Mouse (Mus musculus) regulatory T cell (primary cell): ENCODE data around the gene Smu1.
"Not testable (repeated sequence)": the region's sequence is repeated elsewhere in the genome, so short reads cannot be mapped to it uniquely, and the experiment has no call there.

Experiments
- in situ Hi-C: fragments of 300-600 bp; cut with MboI, MseI; formaldehyde crosslinking; loops from one replicate; pipeline ENCODE4 v1.15.1; 2025; ENCODE audit warnings: high pct_unique_total_duplicates

Smu1 gene

DNA sequence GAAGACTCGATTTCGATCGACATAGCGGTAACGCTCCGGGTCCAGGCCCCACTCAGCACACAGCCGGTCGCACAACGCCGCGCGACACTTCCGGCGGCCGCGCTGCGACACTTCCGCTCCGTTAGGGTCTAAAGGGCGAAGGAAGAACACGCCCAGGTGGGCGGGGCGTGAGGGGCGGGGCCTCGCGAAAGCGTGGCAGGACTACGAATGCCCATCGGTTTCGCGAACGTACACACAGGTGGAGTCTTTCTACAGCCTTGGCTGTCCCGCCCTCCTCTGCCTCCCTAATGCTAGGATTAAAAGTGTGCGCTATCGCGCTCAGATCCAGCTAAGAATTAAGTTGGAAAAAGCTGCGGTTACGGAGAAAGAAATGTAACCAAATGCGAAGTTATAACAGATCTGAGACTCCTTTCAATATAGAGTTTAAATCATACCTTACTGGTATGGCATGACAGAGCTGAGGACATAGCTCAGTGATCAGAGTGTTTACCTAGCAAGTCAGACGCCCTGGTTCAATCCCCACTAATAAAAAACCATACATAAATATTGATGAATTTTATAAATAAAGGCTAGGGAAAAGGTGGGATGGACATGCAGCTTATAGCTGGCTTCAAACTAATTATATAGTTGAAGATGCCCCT, at the start of gene Smu1:
Smu1 (minus strand) TSS at position 144 of the 641 bp plus-strand sequence.
- in situ Hi-C loops, result no loop called here

DNA sequence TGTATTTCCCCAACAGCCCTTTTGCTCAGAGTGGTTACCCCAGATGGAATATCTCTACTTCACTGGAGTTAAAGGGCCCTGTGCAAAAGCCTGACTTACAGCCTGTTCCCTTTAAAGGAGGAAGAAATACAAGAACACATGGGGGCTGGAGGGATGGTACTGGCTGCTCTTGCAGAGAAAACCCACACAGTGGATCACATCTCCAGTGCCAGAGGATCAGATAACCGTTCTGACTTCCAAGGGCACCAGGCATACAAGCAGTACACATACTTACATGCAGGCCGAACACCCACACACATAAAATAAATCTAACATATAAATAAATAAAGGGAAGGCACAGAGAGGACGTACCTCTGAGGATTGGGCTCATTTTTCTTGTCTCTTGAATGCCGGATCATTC, 49.7 kb upstream of the Smu1 start:
- in situ Hi-C loops, result no loop called here

DNA sequence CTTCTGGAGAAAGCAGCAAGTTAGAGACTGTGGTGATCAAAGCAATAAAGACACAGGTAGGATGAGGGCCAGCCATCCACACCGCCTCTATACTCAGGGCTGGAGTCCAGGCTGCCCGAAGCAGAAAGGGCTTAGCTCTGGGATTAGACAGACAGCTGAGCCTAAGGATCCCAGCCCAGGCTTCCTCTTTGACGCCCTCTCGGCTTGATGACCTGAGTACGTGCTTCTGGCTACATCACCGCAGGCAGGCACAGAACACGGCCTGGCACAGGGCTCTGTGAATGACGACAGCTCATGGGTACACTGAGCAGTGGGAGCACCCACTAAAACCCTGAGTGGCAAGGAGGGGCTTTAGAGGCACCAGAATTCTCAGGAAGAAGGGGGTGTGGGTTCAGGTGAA, 47.7 kb upstream of the Smu1 start:
- in situ Hi-C loops, result no loop called here

DNA sequence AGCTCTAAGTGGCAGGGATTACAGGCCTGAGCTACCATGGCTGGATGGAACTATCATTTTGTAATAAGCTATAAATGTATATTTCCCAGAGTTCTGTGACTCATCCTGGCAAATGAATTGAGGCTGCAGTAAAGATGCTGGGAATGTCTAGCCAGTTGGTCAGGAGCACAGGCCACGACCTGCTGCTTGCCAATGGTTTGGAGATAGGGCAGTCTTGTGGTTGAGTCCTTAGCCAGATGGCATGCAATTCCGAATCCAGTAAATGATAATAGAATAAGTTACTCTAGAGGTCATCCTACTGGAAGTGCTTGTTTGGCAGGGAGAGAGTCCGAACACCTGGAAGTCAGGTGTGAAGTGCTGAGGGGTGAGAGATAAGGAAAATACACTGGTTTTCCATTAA, 45.1 kb upstream of the Smu1 start:
- in situ Hi-C loops, result no loop called here

DNA sequence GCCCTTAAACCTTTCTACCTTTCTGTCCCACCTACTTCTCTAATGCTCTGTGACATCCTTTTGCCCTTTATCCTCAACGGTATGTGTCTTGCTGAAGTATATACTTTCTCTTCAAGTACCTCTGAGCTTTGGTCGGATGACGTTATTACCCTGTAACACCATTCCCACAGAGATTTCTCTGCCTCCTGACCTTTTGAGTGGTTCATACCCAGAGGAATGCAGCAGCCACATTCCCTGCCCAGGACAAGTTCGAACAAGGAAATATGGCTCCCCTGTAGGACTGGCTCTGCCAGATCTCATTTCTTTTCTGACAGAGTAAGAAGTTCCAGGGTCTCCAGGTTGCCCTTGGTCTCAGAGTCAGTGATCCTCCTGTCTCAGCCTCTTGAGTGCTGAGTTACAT, 44.2 kb upstream of the Smu1 start:
- in situ Hi-C loops, result no loop called here

DNA sequence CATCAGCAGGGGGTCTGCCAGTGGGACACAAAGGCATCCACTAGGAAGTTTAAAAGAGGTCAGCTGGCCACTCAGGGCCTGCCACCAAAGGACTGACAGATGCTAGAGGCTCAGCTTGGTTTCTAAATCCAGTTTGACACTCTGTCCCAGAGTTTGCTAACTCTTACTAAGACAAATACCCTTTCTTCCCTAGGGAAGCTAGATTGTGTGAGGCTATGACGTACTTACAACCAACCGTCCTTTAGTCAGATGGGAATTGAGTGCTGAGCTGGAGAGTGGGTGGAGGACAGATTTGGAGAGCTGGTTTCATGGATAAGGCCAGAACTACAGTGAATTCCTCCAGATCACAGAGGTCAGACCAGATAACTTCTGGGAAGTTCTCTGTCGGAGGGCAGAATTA, 43.1 kb upstream of the Smu1 start:
- in situ Hi-C loops, result no loop called here

DNA sequence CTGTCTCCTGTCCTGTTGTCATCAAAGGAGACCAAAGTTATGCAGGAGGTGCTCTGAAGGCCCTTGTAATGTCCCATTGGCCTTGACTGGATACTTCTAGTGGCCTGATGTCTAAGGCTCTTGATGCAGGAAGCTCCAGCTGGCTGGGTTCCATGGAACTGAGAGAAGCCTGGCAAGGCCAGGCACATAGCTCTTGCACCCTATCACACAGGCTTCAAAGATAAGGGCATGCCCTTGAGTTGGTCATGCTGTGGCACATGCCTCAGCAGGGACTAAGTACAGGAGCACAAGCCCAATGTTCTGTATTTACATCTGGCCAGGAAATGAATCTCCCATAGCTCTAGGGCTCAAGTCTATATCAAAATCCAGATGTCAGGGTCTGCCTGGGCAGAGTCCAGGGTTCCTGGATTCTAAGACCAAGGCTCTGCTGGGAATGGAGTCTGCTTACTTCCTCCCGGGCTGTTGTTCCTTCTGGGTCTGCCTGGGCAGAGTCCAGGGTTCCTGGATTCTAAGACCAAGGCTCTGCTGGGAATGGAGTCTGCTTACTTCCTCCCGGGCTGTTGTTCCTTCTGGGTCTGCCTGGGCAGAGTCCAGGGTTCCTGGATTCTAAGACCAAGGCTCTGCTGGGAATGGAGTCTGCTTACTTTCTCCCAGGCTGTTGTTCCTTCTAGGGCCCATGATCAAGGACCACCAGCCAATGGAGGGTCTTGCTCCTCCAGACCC, 41.3 kb upstream of the Smu1 start:
- in situ Hi-C loops, result not testable (repeated sequence)

DNA sequence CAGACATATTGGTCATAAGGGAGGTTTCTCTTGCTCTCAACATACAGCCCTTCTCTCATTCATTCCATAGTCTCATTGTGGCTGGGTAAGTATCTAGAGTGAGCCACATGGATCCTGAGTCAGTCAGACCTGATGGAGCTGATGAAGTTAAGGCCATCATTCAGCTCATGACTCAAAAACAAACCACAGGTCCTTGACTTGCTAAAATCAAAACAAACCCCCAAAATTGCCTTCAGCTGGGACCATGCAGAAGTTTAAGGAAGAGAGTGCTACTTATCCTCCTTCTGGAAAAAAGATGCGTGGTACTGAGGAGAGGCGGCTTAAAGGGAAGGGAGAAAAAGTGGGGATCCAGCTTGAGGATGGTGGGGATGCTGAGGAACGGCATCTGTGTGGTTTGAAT, 38.0 kb upstream of the Smu1 start:
- in situ Hi-C loops, result no loop called here

DNA sequence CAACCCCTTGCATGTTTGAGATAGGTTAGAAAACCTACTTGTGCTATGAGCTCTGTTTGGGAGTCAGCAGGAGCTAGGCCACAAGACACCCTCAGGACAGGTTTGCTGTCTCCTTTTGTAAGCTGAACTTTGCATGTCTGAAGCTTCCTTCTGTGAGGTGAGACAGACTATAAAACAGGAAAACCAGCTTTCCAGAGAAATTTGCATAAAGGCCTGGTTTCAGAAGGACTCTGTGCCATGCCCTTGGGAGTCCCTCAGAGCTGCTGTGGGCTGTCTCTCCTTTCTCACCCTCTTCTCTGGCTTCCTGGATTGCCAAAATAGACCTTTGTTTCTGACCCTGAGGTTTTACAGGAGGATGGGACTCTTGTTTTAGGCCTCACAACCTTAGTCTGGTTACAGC, 36.6 kb upstream of the Smu1 start:
- in situ Hi-C loops, result no loop called here

DNA sequence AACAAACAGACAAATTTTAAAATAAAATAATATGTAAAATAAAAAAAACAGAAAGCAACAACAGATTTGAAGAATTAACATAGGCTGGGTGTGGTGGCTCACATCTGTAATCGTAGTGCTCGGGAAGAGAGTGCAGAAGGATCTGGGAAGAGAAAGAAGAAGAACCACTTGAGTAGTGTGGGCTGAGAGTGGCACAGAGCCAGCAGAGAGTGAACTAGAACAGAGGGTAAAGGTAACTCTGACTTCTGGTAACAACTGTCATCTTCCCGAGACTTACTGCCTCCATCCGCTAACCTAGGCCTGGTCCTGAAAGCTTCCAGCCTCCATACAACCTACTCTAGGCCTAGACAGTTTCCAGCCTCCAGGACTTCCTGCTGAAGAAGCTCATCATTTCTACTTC, 33.5 kb upstream of the Smu1 start:
- in situ Hi-C loops, result no loop called here

DNA sequence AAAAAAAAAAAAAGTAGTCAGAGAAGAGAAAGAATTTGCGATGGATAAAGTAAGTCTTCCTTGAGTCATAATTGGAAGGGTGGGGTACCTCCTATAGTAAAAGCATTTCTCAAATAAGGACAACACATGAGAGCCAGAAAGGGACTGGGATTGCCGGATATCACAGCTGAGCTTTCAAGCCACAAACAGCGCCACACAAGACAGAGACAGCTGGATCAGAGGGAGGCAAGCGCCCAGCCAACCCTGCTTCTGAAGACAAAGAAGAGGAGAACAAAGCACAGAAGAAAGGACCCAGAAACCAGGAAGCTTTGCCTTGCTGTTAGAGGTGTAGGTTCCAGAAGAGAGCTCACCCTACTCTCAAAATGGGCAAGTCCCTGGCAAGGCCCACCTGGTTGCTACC, 28.9 kb upstream of the Smu1 start:
- in situ Hi-C loops, result no loop called here

DNA sequence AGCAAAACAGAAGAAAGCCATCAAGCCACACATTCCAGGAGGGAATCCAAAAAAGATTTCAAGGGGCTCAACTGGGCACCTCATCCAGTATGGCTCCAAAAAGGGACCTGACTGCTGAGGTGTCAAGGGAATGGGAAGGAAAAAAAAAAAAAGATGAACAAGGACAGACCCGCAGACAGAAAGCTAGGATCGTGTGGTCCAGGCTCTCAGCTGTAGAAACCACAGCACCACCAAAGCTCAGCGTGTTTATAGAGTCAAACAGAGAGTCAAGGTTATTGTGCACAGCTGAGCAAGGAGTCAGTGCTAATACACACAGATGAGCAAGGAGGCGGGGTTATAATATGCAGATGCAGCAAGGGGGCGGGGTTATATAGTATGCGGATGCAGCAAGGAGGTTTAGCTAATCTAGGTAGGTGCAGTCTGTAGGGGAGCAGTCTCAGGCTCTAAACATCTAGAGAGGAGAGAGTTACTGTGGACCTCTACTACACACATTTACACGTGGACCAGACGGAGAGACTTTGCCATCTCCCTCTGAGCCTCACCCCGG, 28.0 kb upstream of the Smu1 start:
- in situ Hi-C loops, result no loop called here

DNA sequence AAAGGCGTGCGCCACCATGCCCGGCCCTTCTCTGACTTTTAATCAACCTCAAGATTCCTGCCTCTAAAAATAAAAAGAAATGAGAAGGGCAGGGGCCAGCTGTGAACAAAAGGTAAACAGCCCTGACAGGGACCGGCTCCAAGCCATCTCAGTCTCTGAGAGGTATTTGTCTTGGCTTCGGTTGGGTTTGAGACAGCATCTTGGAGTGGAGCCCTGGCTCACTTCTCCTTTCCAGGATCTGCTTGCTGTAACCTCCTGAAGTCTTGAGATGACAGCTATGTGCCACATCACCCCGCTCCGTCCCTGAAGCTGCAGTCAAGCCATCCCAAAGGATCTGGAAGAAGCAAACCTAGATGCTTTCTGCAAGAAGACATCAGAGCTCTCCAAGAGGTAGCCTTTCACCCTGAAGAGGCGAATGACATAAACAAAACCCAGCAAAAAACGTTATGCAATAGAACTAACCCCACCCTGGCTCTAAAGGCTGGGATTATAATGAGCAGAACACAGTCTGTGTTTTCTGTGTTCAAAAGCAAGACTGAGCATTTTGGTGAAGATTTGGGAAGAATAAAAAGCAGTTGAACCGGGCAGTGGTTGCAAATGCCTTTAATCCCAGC, 26.9 kb upstream of the Smu1 start:
- in situ Hi-C loops, result loop anchor here (5.0 kb wide), 1 partner anchor 33 kb away; no protein-coding TSS in a partner anchor

DNA sequence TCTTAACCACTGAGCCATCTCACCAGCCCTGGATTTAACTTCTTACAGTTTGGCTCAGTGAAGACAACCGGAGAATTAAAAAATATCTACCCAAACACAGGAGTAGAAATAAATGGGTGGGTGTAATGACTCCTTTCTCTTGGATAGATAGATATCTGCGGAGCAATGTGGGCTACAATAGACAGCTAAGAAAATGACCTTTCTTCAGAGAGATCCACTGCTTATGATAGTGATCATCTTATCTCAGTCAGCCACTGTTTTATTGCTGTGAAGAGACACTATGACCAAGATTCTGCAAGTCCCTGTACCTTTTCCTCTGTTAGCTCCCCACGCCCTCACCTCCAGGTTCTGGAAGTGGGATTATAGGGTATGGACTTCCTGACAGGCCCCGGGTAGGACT, 25.3 kb upstream of the Smu1 start:
- in situ Hi-C loops, result loop anchor here (5.0 kb wide), 1 partner anchor 34 kb away; no protein-coding TSS in a partner anchor

DNA sequence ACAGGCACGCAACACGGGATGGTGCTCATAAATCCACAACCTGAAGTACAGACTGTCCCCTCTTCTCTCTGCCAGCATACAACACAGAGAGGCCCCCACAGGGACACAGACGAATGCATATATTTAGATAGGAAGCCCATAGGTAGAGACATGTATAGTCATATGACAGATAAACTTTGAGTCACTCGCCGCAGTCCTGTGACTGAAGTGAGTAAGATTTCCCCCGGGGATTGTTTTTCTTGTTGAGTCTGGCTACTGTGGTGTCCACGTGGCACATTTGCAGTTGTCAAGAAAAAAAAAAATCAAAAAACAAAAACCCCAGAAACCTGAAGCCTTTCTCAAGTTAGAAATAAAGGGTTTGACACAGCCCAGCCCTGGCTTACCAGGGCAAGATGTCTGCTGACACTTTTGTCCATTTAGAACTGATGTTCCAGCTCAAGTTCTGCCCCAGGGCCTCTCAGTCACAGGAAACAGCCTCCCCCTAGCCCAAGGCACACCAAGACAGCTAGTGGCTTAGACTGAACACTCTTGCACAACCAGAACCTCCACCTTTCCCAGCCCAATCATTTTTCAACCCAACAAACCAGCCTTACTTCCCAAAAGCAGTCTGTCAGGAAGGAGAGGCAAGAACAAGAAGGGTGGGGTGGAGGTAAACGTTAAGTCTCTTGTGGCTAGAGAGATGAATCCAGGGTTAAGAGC, 24.2 kb upstream of the Smu1 start:
- in situ Hi-C loops, result loop anchor here (5.0 kb wide), 1 partner anchor 35 kb away; no protein-coding TSS in a partner anchor

DNA sequence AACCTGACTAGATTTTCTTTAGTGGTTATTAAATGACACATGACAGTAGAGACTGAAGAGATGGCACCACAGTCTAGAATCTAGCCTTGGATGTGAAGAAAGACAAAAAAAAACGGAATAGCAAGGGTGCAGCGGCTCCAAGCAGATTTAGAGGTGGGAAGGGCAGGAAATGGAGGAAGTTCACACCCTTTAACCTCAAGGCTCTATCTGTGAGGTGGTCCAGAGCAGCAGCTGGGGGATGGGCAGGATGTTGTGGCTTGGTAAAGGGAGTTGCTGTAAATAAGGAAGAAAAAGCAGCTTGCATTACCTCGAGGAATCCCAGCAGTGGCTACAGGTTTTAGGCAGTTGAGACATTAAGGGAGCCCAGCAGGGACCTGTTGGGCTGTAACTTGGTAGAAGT, 23.4 kb upstream of the Smu1 start:
- in situ Hi-C loops, result loop anchor here (5.0 kb wide), 1 partner anchor 36 kb away; no protein-coding TSS in a partner anchor

DNA sequence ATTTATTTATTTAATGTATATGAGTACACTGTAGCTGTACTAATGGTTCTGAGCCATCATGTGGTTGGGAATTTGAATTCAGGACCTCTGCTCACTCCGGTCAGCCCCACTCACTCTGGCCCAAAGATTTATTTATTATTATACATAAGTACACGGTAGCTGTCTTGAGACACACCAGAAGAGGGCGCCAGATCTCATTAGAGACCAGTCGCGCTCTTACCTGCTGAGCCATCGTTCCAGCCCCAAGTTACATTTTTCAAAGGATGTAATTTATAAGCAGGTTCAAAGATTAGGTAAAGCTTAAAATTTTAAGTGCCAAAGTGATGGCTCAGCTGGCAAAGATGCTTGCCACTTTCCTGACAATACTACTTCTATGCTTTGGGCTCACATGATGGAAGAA, 20.9 kb upstream of the Smu1 start:
- in situ Hi-C loops, result no loop called here

DNA sequence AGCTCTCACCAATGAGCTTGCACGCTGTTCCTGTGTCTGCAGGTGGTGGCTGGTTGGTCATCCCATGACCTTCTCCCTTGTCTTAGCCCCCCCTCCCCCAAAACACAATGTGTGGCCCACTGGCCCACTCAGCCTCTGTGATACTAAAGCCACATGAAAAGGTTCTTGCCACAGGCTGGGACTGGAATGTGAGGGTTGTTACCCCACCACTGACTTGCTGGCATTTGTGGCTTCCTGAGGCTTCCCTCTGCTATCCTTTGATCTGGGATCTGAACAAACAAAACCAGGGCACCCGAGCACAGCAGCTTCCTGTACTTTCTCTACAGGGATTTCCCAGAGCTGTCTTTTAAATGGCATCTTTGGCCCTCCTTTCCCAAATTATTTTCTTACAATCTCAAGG, 19.4 kb upstream of the Smu1 start:
- in situ Hi-C loops, result no loop called here

DNA sequence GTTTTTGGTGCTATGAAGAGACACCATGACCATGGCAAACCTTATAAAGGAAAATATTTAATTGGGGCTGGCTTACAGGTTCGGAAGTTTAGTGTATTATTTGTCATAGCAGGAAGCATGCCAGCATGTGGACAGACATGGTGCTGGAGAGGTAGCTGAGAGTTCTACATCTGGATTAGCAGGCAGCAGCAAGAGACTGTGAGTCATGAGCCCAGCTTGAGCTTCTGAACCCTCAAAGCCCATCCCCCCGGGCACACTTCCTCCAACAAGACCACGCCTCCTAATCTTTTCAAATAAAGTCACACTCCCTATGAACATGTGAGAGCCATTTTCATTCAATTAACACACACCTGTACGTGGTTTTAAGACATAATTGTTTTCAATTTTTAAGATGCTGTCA, 18.7 kb upstream of the Smu1 start:
- in situ Hi-C loops, result no loop called here

DNA sequence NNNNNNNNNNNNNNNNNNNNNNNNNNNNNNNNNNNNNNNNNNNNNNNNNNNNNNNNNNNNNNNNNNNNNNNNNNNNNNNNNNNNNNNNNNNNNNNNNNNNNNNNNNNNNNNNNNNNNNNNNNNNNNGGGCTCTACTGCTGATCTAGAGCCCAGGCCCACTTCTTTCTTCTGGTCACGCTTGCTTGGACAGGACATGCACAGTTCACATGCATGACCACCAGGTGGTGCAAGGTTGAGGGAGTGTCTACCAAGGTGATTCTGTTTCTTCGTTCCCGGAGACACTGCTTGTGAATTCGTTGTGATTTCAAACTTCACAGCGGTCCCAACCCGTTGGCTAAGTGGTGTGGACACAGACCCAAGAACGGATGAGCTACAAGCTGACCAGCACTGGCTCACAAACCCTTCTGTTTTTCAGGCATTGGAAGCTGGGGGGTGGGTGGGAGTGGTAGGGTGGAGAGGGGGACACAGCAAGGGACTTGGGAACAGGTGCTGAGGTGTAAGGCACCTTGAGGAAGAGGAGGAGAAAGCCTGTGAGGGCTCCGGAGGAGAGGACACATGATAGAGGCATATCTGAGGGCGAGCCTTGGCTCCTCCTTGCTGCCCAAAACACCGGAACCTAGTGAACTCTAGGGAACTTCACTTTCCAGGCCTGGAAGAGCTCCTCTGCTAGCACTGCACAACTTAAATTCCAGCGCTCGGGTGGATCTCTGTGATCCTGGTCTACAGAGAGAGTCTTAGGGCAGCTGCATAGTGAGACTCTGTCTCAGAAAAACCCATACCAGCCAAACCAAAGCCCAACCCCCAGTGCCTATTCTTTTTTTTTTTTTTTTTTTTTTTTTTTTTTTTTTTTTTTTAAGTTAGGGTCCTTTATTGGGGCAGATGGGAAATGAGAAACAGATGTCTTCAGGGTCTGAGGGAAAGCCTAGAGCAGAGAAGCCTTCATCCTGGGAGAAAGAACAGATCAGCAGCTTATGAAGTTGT, 16.8 kb upstream of the Smu1 start:
- in situ Hi-C loops, result loop anchor here (5.0 kb wide), 2 partner anchors 73 to 133 kb away; no protein-coding TSS in a partner anchor

DNA sequence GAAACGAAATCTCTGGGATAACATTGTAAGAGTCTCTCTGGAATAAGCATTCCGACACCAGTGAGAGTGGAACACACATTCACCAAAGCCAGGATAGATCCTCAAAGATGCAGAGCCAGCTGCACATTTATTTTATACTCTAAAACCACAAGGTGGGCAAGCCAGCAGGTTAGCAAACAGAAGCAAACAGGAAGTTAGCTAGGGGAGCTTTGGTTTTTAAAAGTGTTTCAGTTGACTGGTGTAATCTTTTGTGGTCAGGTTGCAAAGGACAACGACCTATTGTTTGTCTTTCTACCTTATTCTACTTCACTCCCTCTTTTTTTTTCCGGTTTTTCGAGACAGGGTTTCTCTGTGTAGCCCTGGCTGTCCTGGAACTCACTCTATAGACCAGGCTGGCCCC, 2.2 kb upstream of the Smu1 start:
- in situ Hi-C loops, result no loop called here
